Mouse (Mus musculus): ENCODE data around the gene Olfr135. TPM values are rescaled to one million over a fixed set of nuclear protein-coding genes. Genes with fewer than 3 reads are reported as not detected.

The Olfr135 gene
- polyA plus RNA-seq (2015; fragmentation: Nextera tagmentation; extraction: Ambion mirVana) = not detected in 2 replicates

DNA sequence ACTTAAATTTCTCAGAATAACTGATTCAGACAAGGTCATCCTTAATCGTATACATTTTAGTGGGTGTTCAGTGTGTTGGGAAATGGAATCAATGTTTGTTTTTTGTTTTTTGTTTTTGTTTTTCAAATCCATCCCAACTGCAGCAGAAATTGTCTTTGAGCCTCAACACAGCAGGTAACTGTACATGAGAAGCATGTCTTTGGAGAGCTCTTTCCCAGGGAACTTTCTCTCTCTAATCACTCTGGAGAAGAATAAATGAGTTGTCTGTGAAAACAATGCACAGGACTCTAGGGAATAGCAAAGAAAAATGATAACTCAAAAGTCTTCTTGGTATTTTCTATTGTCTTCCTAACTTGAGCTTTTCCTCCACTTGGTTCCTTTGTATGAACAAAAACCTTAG, at the start of gene Olfr135:
TSS of gene Olfr135 (plus strand) at position 301 of the 400 bp plus-strand sequence.
- Histone ChIP-seq H3K4me3 (replicated peaks) (no peak within 1 kb of the TSS), H3K9me3 (replicated peaks) (no peaks in the 10 kb centered on the region), H3K4me2 (no peak within 1 kb of the TSS), H3K9ac (no peak within 1 kb of the TSS), H3K27me3 (no peaks in the 10 kb centered on the region), H3K36me3 (no peaks in the 10 kb centered on the region), H3K27ac (no peak within 1 kb of the TSS), H3K4me1 (no peaks in the 10 kb centered on the region)
- 96% methylated on average over 1 of the region's 1 CpGs for WGBS
- ATAC-seq (replicated peaks; ENCODE audit: low FRiP score) = no peak

DNA sequence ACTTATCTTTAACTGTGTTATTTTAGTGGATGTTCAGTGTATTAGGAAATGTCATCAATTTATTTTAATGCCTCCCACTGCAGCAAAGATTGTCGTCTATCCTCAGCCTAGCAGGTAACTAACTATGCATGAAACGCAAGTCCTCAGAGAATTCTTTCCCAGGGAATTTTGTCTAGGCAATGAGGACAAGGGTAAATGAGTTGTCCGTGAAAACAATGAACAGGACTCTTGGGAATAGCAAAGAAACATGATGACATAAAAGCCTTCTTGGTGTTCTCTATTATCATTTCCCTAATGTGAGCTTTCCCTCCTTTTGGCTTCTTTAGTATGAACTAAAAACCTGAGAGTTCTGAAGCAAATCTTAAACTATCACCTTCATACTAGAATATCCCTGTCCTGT, 33.0 kb upstream of the Olfr135 start, which contains the start of gene Olfr134:
TSS of gene Olfr134 (plus strand) at position 301 of the 400 bp plus-strand sequence.
- no peaks in the 10 kb centered on the region for H3K9me3 ChIP-seq (replicated peaks)
- 76% methylated on average over 3 of the region's 3 CpGs for WGBS
- no peak within 1 kb of the TSS for H3K9ac ChIP-seq
- no peak within 1 kb of the TSS for H3K4me3 ChIP-seq (replicated peaks)
- H3K27ac ChIP-seq = no peak within 1 kb of the TSS
- H3K27me3 ChIP-seq = no peaks in the 10 kb centered on the region
- no peaks in the 10 kb centered on the region for H3K4me1 ChIP-seq
- H3K4me2 ChIP-seq = no peak within 1 kb of the TSS
- no peaks in the 10 kb centered on the region for H3K36me3 ChIP-seq
- no peak for ATAC-seq (replicated peaks; ENCODE audit: low FRiP score)

Other genes starting within 250 kb of the Olfr135 start
- gene Olfr129, start 144.3 kb upstream of the Olfr135 start, polyA plus RNA-seq (2015; fragmentation: Nextera tagmentation; extraction: Ambion mirVana) = not detected in 2 replicates
- gene Olfr130, start 140.4 kb upstream of the Olfr135 start, polyA plus RNA-seq (2015; fragmentation: Nextera tagmentation; extraction: Ambion mirVana) = not detected in 2 replicates
- not detected in 2 replicates for gene Olfr131, start 115.6 kb upstream of the Olfr135 start, polyA plus RNA-seq (2015; fragmentation: Nextera tagmentation; extraction: Ambion mirVana)
- gene Olfr132, start 69.8 kb upstream of the Olfr135 start, polyA plus RNA-seq (2015; fragmentation: Nextera tagmentation; extraction: Ambion mirVana) = not detected in 2 replicates
- gene Olfr133, start 59.1 kb upstream of the Olfr135 start, polyA plus RNA-seq (2015; fragmentation: Nextera tagmentation; extraction: Ambion mirVana) = not detected in 2 replicates
- gene Olfr134, start 32.9 kb upstream of the Olfr135 start, polyA plus RNA-seq (2015; fragmentation: Nextera tagmentation; extraction: Ambion mirVana) = not detected in 2 replicates
- not detected in 2 replicates for gene Olfr138, start 56.7 kb downstream of the Olfr135 start, polyA plus RNA-seq (2015; fragmentation: Nextera tagmentation; extraction: Ambion mirVana)
- not detected in 2 replicates for gene Olfr137, start 103.2 kb downstream of the Olfr135 start, polyA plus RNA-seq (2015; fragmentation: Nextera tagmentation; extraction: Ambion mirVana)
- not detected in 2 replicates for gene Olfr136, start 125.5 kb downstream of the Olfr135 start, polyA plus RNA-seq (2015; fragmentation: Nextera tagmentation; extraction: Ambion mirVana)
- not detected in 2 replicates for gene Esp36, start 215.8 kb downstream of the Olfr135 start, polyA plus RNA-seq (2015; fragmentation: Nextera tagmentation; extraction: Ambion mirVana)